Mouse (Mus musculus): ENCODE results near the gene Dennd4c. TPM values are rescaled to one million over a fixed set of nuclear protein-coding genes. Genes with fewer than 3 reads are reported as not detected.

Gene Dennd4c
- polyA plus RNA-seq, 1 experiment, result 13.3 TPM

DNA sequence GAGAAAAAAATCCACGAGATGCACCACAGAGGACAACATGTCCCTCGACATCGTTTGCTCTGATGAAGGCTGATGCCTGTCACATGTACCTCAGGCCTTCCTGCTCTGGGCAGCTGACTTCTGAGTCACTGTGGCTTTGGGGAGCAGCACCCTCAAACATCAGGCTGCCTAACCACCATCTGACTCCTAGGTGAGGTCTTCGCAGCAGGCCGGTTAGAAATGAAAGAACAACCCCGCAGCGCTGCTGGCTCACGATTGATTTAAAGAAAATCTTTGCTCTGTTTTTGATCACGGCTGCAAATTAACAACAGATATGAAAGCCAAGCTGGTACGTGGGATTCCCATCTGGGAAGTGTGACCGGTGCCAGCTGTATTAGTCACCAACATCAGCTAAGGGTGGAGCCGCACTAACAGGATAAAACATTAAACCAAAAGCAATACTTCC is 35.6 kb upstream of the Dennd4c start:
- peak overlapping the region; percentile 100 for H3K27ac ChIP-seq (ENCODE audit: control insufficient read depth, insufficient read depth, low read length)
- peak; percentile 69 for DNase-seq
- peak; percentile 50; the same call in 1 of the 2 replicates for TF ChIP-seq POLR2A (IDR thresholded peaks at IDR 0.05; ENCODE audit: control insufficient read depth, extremely low read depth, insufficient read depth, low read length, poor library complexity)
- TF ChIP-seq CTCF (IDR thresholded peaks at IDR 0.05; ENCODE audit: borderline replicate concordance, control insufficient read depth, extremely low read depth, insufficient read depth, low read length, poor library complexity), result no peak
- WGBS, result 32% methylated on average over 12 of the region's 12 CpGs
- H3K27me3 ChIP-seq (ENCODE audit: control insufficient read depth, insufficient read depth, low read length), result no peaks in the 10 kb centered on the region
- H3K4me1 ChIP-seq (replicated peaks; ENCODE audit: control insufficient read depth, insufficient read depth, low read length), result peaks cover 17% of the 10 kb centered on the region
- H3K36me3 ChIP-seq (ENCODE audit: control insufficient read depth, insufficient read depth, low read length), result no peaks in the 10 kb centered on the region
- peak overlapping the region; percentile 0; the same call in 1 of the 2 replicates for H3K4me3 ChIP-seq (ENCODE audit: control insufficient read depth, insufficient read depth, low read length)

DNA sequence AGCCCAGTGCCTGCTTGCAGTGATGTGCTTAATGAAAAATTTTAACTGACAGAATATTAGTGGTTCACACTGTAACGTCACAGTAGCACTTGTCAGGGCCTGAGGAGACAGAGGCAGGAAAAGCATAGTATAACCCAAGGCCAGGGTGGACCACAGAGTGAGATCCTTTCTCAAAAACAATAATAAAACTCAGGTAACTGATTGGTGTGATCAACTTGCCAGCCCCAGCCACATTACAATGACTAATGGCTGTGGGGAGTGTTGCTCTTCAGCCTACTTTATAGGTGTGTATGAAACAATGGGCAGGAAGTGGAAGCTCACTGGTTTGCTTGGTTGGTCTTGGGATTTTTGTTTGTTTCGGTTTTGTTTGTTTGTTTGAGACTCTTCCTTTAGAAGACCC is 34.8 kb upstream of the Dennd4c start:
- no peaks in the 10 kb centered on the region for H3K27me3 ChIP-seq (ENCODE audit: control insufficient read depth, insufficient read depth, low read length)
- peak overlapping the region; percentile 73; the same call in 1 of the 2 replicates for H3K27ac ChIP-seq (ENCODE audit: control insufficient read depth, insufficient read depth, low read length)
- H3K36me3 ChIP-seq (ENCODE audit: control insufficient read depth, insufficient read depth, low read length), result no peaks in the 10 kb centered on the region
- 78% methylated on average over 2 of the region's 2 CpGs for WGBS
- DNase-seq, result no peak
- peaks cover 17% of the 10 kb centered on the region for H3K4me1 ChIP-seq (replicated peaks; ENCODE audit: control insufficient read depth, insufficient read depth, low read length)
- TF ChIP-seq POLR2A (IDR thresholded peaks at IDR 0.05; ENCODE audit: control insufficient read depth, extremely low read depth, insufficient read depth, low read length, poor library complexity) (no peak), CTCF (IDR thresholded peaks at IDR 0.05; ENCODE audit: borderline replicate concordance, control insufficient read depth, extremely low read depth, insufficient read depth, low read length, poor library complexity) (no peak)
- no peak overlapping the region for H3K4me3 ChIP-seq (ENCODE audit: control insufficient read depth, insufficient read depth, low read length)

GRCm38 (mm10) chr4:86715341-86715740 is 33.0 kb upstream of the Dennd4c start:
- Histone ChIP-seq H3K4me3 (ENCODE audit: control insufficient read depth, insufficient read depth, low read length) (no peak overlapping the region), H3K4me1 (replicated peaks; ENCODE audit: control insufficient read depth, insufficient read depth, low read length) (peaks cover 11% of the 10 kb centered on the region), H3K27ac (ENCODE audit: control insufficient read depth, insufficient read depth, low read length) (no peak overlapping the region), H3K27me3 (ENCODE audit: control insufficient read depth, insufficient read depth, low read length) (no peaks in the 10 kb centered on the region), H3K36me3 (ENCODE audit: control insufficient read depth, insufficient read depth, low read length) (no peaks in the 10 kb centered on the region)
- no peak for DNase-seq
- no peak for TF ChIP-seq CTCF (IDR thresholded peaks at IDR 0.05; ENCODE audit: borderline replicate concordance, control insufficient read depth, extremely low read depth, insufficient read depth, low read length, poor library complexity)
- no peak for TF ChIP-seq POLR2A (IDR thresholded peaks at IDR 0.05; ENCODE audit: control insufficient read depth, extremely low read depth, insufficient read depth, low read length, poor library complexity)
- 94% methylated on average over 1 of the region's 1 CpGs for WGBS

GRCm38 (mm10) chr4:86717176-86717575 is 31.2 kb upstream of the Dennd4c start:
- Histone ChIP-seq H3K4me3 (ENCODE audit: control insufficient read depth, insufficient read depth, low read length) (no peak overlapping the region), H3K27ac (ENCODE audit: control insufficient read depth, insufficient read depth, low read length) (no peak overlapping the region), H3K27me3 (ENCODE audit: control insufficient read depth, insufficient read depth, low read length) (no peaks in the 10 kb centered on the region), H3K4me1 (replicated peaks; ENCODE audit: control insufficient read depth, insufficient read depth, low read length) (peaks cover 10% of the 10 kb centered on the region), H3K36me3 (ENCODE audit: control insufficient read depth, insufficient read depth, low read length) (no peaks in the 10 kb centered on the region)
- DNase-seq, result no peak
- WGBS, result 90% methylated on average over 1 of the region's 1 CpGs
- TF ChIP-seq CTCF (IDR thresholded peaks at IDR 0.05; ENCODE audit: borderline replicate concordance, control insufficient read depth, extremely low read depth, insufficient read depth, low read length, poor library complexity) (no peak), POLR2A (IDR thresholded peaks at IDR 0.05; ENCODE audit: control insufficient read depth, extremely low read depth, insufficient read depth, low read length, poor library complexity) (no peak)

GRCm38 (mm10) chr4:86718878-86719577 is 29.3 kb upstream of the Dennd4c start:
- H3K36me3 ChIP-seq (ENCODE audit: control insufficient read depth, insufficient read depth, low read length), result no peaks in the 10 kb centered on the region
- H3K4me3 ChIP-seq (ENCODE audit: control insufficient read depth, insufficient read depth, low read length), result no peak overlapping the region
- no peak for DNase-seq
- H3K4me1 ChIP-seq (replicated peaks; ENCODE audit: control insufficient read depth, insufficient read depth, low read length), result peaks cover 5% of the 10 kb centered on the region; the same call in 1 of the 2 replicates
- 80% methylated on average over 4 of the region's 4 CpGs for WGBS
- H3K27ac ChIP-seq (ENCODE audit: control insufficient read depth, insufficient read depth, low read length), result no peak overlapping the region
- H3K27me3 ChIP-seq (ENCODE audit: control insufficient read depth, insufficient read depth, low read length), result no peaks in the 10 kb centered on the region
- TF ChIP-seq CTCF (IDR thresholded peaks at IDR 0.05; ENCODE audit: borderline replicate concordance, control insufficient read depth, extremely low read depth, insufficient read depth, low read length, poor library complexity) (no peak), POLR2A (IDR thresholded peaks at IDR 0.05; ENCODE audit: control insufficient read depth, extremely low read depth, insufficient read depth, low read length, poor library complexity) (no peak)

GRCm38 (mm10) chr4:86721856-86722358 is 26.4 kb upstream of the Dennd4c start:
- 43% methylated on average over 8 of the region's 8 CpGs for WGBS
- no peak overlapping the region for H3K4me3 ChIP-seq (ENCODE audit: control insufficient read depth, insufficient read depth, low read length)
- no peaks in the 10 kb centered on the region for H3K36me3 ChIP-seq (ENCODE audit: control insufficient read depth, insufficient read depth, low read length)
- H3K4me1 ChIP-seq (replicated peaks; ENCODE audit: control insufficient read depth, insufficient read depth, low read length), result peaks cover 10% of the 10 kb centered on the region
- TF ChIP-seq CTCF (IDR thresholded peaks at IDR 0.05; ENCODE audit: borderline replicate concordance, control insufficient read depth, extremely low read depth, insufficient read depth, low read length, poor library complexity), result no peak
- TF ChIP-seq POLR2A (IDR thresholded peaks at IDR 0.05; ENCODE audit: control insufficient read depth, extremely low read depth, insufficient read depth, low read length, poor library complexity), result no peak
- H3K27ac ChIP-seq (ENCODE audit: control insufficient read depth, insufficient read depth, low read length), result no peak overlapping the region
- H3K27me3 ChIP-seq (ENCODE audit: control insufficient read depth, insufficient read depth, low read length), result no peaks in the 10 kb centered on the region
- no peak for DNase-seq
